8 mouse cellular contexts compared by ENCODE assay signal in genomic region chr14:105920395-105921216, GRCm38 (mm10). TPM values are rescaled to one million over a fixed set of nuclear protein-coding genes. Genes with fewer than 3 reads are reported as not detected.
A peak's percentile ranks its signal among the peaks of the same experiment; 100 is the strongest.
DNase-seq lines count a peak whose midpoint lies in the region; ATAC-seq lines count a peak whose summit lies in the region.

No protein-coding gene starts in this region.

- peak; percentile 10 to 19 for DNase-seq in cerebellum, postnatal 14 days
- no peak for DNase-seq in cerebellum, postnatal 36 days
- no peak for DNase-seq in hindbrain, embryonic 14.5 days (ENCODE audit: low spot score)
- peak; percentile 75 for DNase-seq in mesoderm, embryonic 11.5 days (ENCODE audit: low read depth, low spot score)
- DNase-seq in right cerebral cortex, adult 2 months (ENCODE audit: low spot score in 2 of 2), result no peak
- DNase-seq in thymus, postnatal 4 days, result no peak

- peaks cover 19% of the 10 kb centered on the region for H3K4me1 ChIP-seq in embryonic facial prominence, embryonic 12.5 days
- H3K4me1 ChIP-seq in hindbrain, embryonic 14.5 days (replicated peaks; ENCODE audit: control insufficient read depth, insufficient read depth, low read length), result peaks cover 9% of the 10 kb centered on the region

- H3K4me3 ChIP-seq in embryonic facial prominence, embryonic 12.5 days, result no peak overlapping the region
- 0 out of 2 replicates have a peak overlapping the region, but pooled peaks have one; percentile 4 for H3K4me3 ChIP-seq in hindbrain, embryonic 14.5 days (replicated peaks; ENCODE audit: low read length)

- H3K36me3 ChIP-seq in embryonic facial prominence, embryonic 12.5 days, result no peaks in the 10 kb centered on the region
- no peaks in the 10 kb centered on the region for H3K36me3 ChIP-seq in hindbrain, embryonic 14.5 days (replicated peaks; ENCODE audit: control insufficient read depth, insufficient read depth)

- H3K9me3 ChIP-seq in embryonic facial prominence, embryonic 12.5 days, result no peaks in the 10 kb centered on the region
- H3K9me3 ChIP-seq in hindbrain, embryonic 14.5 days (ENCODE audit: control insufficient read depth, low read length), result no peaks in the 10 kb centered on the region

- no peak overlapping the region for H3K9ac ChIP-seq in embryonic facial prominence, embryonic 12.5 days
- 0 out of 2 replicates have a peak overlapping the region, but pooled peaks have one; percentile 20 for H3K9ac ChIP-seq in hindbrain, embryonic 14.5 days

- 6% methylated on average over 23 of the region's 23 CpGs for WGBS in embryonic facial prominence, embryonic 12.5 days
- 3% methylated on average over 23 of the region's 23 CpGs for WGBS in hindbrain, embryonic 14.5 days

- peak overlapping the region; percentile 57 for H3K27ac ChIP-seq in embryonic facial prominence, embryonic 12.5 days
- 0 out of 2 replicates have a peak overlapping the region, but pooled peaks have one; percentile 20 for H3K27ac ChIP-seq in hindbrain, embryonic 14.5 days

- peak overlapping the region; percentile 39 for H3K4me2 ChIP-seq in embryonic facial prominence, embryonic 12.5 days (replicated peaks)
- peak overlapping the region; percentile 41 for H3K4me2 ChIP-seq in hindbrain, embryonic 14.5 days (replicated peaks)

- ATAC-seq in embryonic facial prominence, embryonic 12.5 days (ENCODE audit: insufficient number of reproducible peaks, insufficient read depth, low FRiP score, low TSS enrichment), result no peak
- peak; percentile 52; the same call in 1 of the 2 replicates for ATAC-seq in hindbrain, embryonic 14.5 days (ENCODE audit: low FRiP score)
- ATAC-seq in monocyte, adult 5-6 weeks (replicated peaks; ENCODE audit: insufficient number of reproducible peaks, low FRiP score, low TSS enrichment, poor library complexity, severe bottlenecking), result no peak

- no peaks in the 10 kb centered on the region for H3K27me3 ChIP-seq in embryonic facial prominence, embryonic 12.5 days
- no peaks in the 10 kb centered on the region for H3K27me3 ChIP-seq in hindbrain, embryonic 14.5 days (ENCODE audit: control insufficient read depth, insufficient read depth, low read length)

RNA-seq across cellular contexts. Expression of gene Spry2, which starts 24.0 kb away (rescaled TPM):
- 50.7 and 53.5 TPM in 2 replicates for polyA plus RNA-seq in embryonic facial prominence, embryonic 12.5 days (2016; fragmentation: Nextera tagmentation; extraction: Ambion mirVana)
- polyA plus RNA-seq in hindbrain, embryonic 14.5 days (2014; fragmentation: Nextera tagmentation; extraction: Ambion mirVana), result 35.0 and 37.5 TPM in 2 replicates
- 81.2 to 123 TPM (median 94.5 TPM) in 3 replicates for total RNA-seq in monocyte, adult 5-6 weeks (2017)

Comparison
In these comparisons a context has a peak if more than half of its experiments do, and no peak if none do; other contexts are left out.
1. DNase-seq: peak in cerebellum, postnatal 14 days (2 of 2) and mesoderm, embryonic 11.5 days (single experiment); none in cerebellum, postnatal 36 days (0 of 2), hindbrain, embryonic 14.5 days (single experiment), right cerebral cortex, adult 2 months (0 of 2) and thymus, postnatal 4 days (single experiment).